Mouse (Mus musculus) brain, embryonic 14.5 days (tissue): Measurements from ENCODE around the gene Dennd1a.

Experiments
- CTCF ChIP-seq: fragments of 200-500 bp; IDR thresholded peaks from 2 replicates; pipeline ENCODE4 v1.5.1; 2012; ENCODE audit warnings: inconsistent platforms, mild to moderate bottlenecking, moderate library complexity, borderline replicate concordance; ENCODE audit not compliant: insufficient read depth, insufficient read length; ENCODE audit errors: extremely low read depth
- POLR2A ChIP-seq: fragments of 200-500 bp; IDR thresholded peaks from 2 replicates; pipeline ENCODE4 v1.6.1; 2012; ENCODE audit warnings: mild to moderate bottlenecking, inconsistent platforms, borderline replicate concordance; ENCODE audit not compliant: poor library complexity, insufficient read depth, insufficient read length, severe bottlenecking; ENCODE audit errors: extremely low read depth

DNA sequence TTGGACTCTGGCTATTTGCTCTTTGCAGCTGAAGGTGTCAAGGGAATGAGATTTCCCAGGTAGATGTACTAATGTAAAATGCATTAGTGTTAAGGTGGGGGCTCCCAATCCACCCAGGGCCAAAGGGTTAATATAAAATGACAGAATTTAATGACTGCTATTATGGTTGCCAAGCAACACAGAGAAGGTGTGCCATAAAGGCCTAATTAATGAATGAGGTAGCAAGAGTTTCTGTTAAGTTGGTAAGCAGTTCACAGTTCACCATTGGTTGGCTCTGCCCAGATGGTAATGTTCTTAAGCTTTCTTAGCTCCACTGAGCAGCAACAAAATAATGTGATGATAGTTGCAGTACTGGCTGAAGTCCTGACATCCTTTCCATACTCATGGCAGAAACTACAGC is 190.9 kb downstream of the Dennd1a start:
- TF ChIP-seq POLR2A, result no peak
- no peak for TF ChIP-seq CTCF
